Mouse (Mus musculus) lung, adult 10 weeks (tissue): Measurements from ENCODE around the gene Defb38. TPM values are rescaled to one million over a fixed set of nuclear protein-coding genes. Genes with fewer than 3 reads are reported as not detected.

Experiments used
- polyA plus RNA-seq: library from polyadenylated mRNA; stranded (reverse); fragments of 350-450 nt; fragmentation: Illumina TruSeq; extraction: RNeasy Lipid Tissue Mini Kit (QIAGEN cat#74804); gene quantifications from one replicate; pipeline ENCODE4 v1.2.3, GENCODE M21; 2014; ENCODE audit warnings: low read depth, low replicate concordance; ENCODE audit not compliant: insufficient read depth

Gene Defb38
- polyA plus RNA-seq, result not detected

DNA sequence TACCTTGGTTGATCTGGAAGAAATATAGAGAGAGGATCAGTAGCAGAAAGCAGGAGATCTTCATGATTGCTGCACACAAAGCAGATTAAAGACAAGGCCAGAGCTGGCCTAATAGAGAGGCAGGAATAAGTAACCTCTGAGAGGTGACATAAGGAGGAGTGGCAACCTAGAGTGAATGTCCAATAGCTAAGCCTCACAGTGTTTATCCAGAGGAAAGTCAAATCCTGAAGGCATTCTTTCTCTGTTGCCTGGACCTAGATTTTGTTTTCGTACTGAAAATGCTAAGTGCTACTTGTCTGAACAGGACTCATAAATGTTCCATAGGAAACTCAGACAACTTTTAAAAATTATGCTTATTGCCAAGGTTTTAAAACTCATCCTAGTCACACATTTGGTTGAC is at the start of gene Defb38:
Gene Defb38, minus strand, starts transcription at position 101 of the 400 bp plus-strand sequence.

DNA sequence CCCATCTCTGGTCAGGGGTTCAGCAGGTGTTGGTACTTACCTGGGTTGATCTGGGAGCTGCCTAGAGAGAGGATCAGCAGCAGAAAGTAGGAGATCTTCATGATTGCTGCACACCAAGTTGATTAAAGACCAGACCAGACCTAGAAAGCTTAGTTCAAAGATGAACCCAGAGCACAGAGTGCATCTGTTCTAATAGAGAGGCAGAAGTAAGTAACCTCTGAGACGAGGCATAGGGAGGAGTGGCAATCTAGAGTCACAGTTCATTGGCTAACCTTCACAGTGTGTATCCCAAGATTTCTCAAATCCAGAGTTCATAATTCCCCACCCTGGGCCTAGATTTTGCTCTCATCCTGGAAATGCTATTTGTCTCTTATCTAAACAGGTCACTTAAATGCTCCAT is 38.3 kb upstream of the Defb38 start, which contains the start of gene Defb39:
Gene Defb39, minus strand, starts transcription at position 101 of the 400 bp plus-strand sequence.

Other genes with a start within 250 kb of the Defb38 start
- gene Defb40, start 48.3 kb downstream of the Defb38 start, polyA plus RNA-seq, result not detected
- gene Defb37, start 35.5 kb downstream of the Defb38 start, polyA plus RNA-seq, result not detected
- not detected for gene Defb39, start 38.2 kb upstream of the Defb38 start, polyA plus RNA-seq
- not detected for gene Defb12, start 88.3 kb upstream of the Defb38 start, polyA plus RNA-seq
- not detected for gene Defb34, start 97.2 kb upstream of the Defb38 start, polyA plus RNA-seq
- gene Gm45826, start 114.2 kb upstream of the Defb38 start, polyA plus RNA-seq, result not detected
- not detected for gene Defb14, start 167.8 kb upstream of the Defb38 start, polyA plus RNA-seq
- not detected for gene Defb4, start 172.1 kb upstream of the Defb38 start, polyA plus RNA-seq
- not detected for gene Defb6, start 198.9 kb upstream of the Defb38 start, polyA plus RNA-seq
- gene Defb46, start 213.3 kb upstream of the Defb38 start, polyA plus RNA-seq, result not detected
- not detected for gene Defb5, start 221.0 kb upstream of the Defb38 start, polyA plus RNA-seq